Mouse (Mus musculus) stomach, postnatal 0 days (tissue): Measurements from ENCODE around the gene Actbl2. TPM values are rescaled to one million over a fixed set of nuclear protein-coding genes. Genes with fewer than 3 reads are reported as not detected.

Source experiments
- ATAC-seq: fragments of 200-750 bp; cut with Nextera tagmentation; 2 replicates; pipeline ENCODE4 v1.8.0; 2017; ENCODE audit not compliant: low FRiP score, low TSS enrichment
- DNase-seq: peaks from one replicate; pipeline ENCODE4 v3.0.0-alpha.2; 2016; ENCODE audit warnings: low spot score
- H3K27ac ChIP-seq: fragments of 300-500 bp; sonication (generic); replicated peaks from 2 replicates; pipeline ENCODE4 v1.5.1; 2014; ENCODE audit warnings: mild to moderate bottlenecking, control low read depth
- H3K27me3 ChIP-seq: fragments of 300-500 bp; sonication (generic); 2 replicates; pipeline ENCODE4 v1.6.1; 2014; ENCODE audit warnings: low read length; ENCODE audit not compliant: control insufficient read depth, insufficient read depth
- H3K36me3 ChIP-seq: fragments of 300-500 bp; sonication (generic); 2 replicates; pipeline ENCODE4 v1.6.1; 2014; ENCODE audit warnings: low read length, mixed read lengths; ENCODE audit not compliant: control insufficient read depth, insufficient read depth
- H3K4me1 ChIP-seq: fragments of 300-500 bp; sonication (generic); replicated peaks from 2 replicates; pipeline ENCODE4 v1.6.1; 2014; ENCODE audit warnings: antibody characterized with exemption; ENCODE audit not compliant: control insufficient read depth, insufficient read depth
- H3K4me2 ChIP-seq: fragments of 300-500 bp; sonication (generic); replicated peaks from 2 replicates; pipeline ENCODE4 v1.6.1; 2014; ENCODE audit warnings: low read depth, mild to moderate bottlenecking, control low read depth, moderate library complexity
- H3K4me3 ChIP-seq: fragments of 300-500 bp; sonication (generic); 2 replicates; pipeline ENCODE4 v1.5.1; 2014; ENCODE audit warnings: low read depth, low read length, control low read depth
- H3K9ac ChIP-seq: fragments of 300-500 bp; sonication (generic); 2 replicates; pipeline ENCODE4 v1.6.1; 2014; ENCODE audit warnings: mild to moderate bottlenecking, low read length, control low read depth, mixed read lengths
- H3K9me3 ChIP-seq: fragments of 300-500 bp; sonication (generic); 2 replicates; pipeline ENCODE4 v1.6.1; 2016; ENCODE audit warnings: low read length; ENCODE audit not compliant: control insufficient read depth
- CTCF ChIP-seq: IDR thresholded peaks from 2 replicates; pipeline ENCODE4 v1.5.1; 2016; ENCODE audit warnings: antibody characterized with exemption, low read depth, mild to moderate bottlenecking, moderate library complexity
- EP300 ChIP-seq: optimal IDR thresholded peaks from 2 replicates; pipeline ENCODE3; 2016; ENCODE audit warnings: antibody characterized with exemption
- WGBS: fragments of 180-500 bp; shearing (Covaris S2); extraction: QIAGEN DNeasy Blood & Tissue Kit; methylation state at CpG from one replicate; pipeline ENCODE4 v1.1.7; 2014; 5-methylcytosine and 5-hydroxymethylcytosine counted together
- polyA plus RNA-seq: library from polyadenylated mRNA; unstranded; fragments of >200 nt; fragmentation: Nextera tagmentation; extraction: Ambion mirVana; gene quantifications from 2 replicates; pipeline ENCODE4 v1.2.1, GENCODE M21; 2015

Gene Actbl2
- polyA plus RNA-seq, 1 experiment from 2014 or later, result not detected

DNA sequence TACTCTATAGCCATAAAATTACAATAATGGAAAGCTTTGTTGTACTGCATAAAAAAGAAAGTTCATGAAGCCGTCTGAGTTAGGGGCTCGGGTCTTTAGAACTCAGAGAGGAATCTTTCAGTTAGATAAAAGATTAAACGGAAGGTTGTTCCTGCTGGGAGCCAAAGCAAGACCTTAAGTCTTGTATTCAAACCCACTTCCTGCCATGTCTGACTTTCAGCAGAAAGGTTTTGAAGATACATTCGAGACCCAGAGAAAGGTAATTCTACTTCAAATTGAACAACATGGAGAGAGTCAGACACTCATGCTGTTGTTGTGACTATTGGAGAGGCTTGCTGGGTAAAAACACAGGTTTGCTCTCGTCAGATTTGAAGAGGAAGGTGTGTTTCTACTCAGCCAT, 3.0 kb upstream of the Actbl2 start:
- H3K27ac ChIP-seq, result no peak overlapping the region

DNA sequence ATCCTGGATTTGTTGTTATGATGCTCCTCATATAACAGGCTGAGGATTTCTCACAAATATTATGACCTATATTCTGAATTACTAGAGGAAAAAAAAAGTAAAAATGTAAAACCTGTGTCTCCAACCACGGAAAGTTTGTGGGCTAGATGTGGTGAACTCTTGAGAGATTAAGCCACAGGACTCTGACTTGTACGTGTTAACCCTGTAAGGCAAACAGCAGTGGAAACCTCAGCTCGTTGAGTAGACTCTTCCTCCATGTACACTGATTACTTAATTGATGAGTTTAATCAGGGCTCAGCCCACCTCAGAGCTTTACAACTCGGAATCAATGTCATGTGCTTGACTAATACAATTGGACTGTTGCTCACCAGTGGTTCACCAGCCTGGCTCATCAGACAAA, 3.2 kb downstream of the Actbl2 start:
- no peaks in the 10 kb centered on the region for H3K36me3 ChIP-seq
- no peaks in the 10 kb centered on the region for H3K9me3 ChIP-seq
- TF ChIP-seq EP300, result no peak
- no peak for TF ChIP-seq CTCF
- no peak for DNase-seq
- H3K4me2 ChIP-seq, result no peak overlapping the region
- 65% methylated on average over 4 of the region's 4 CpGs for WGBS
- H3K27ac ChIP-seq, result no peak overlapping the region
- no peak for ATAC-seq
- no peak overlapping the region for H3K9ac ChIP-seq
- H3K4me3 ChIP-seq, result no peak overlapping the region
- H3K27me3 ChIP-seq, result no peaks in the 10 kb centered on the region
- no peaks in the 10 kb centered on the region for H3K4me1 ChIP-seq

More for the DNA sequence above, 3.0 kb upstream of the Actbl2 start:
- Histone ChIP-seq H3K36me3 (no peaks in the 10 kb centered on the region), H3K4me1 (no peaks in the 10 kb centered on the region), H3K27me3 (no peaks in the 10 kb centered on the region), H3K4me2 (no peak overlapping the region), H3K9me3 (no peaks in the 10 kb centered on the region), H3K9ac (no peak overlapping the region), H3K4me3 (no peak overlapping the region)
- TF ChIP-seq EP300 (no peak), CTCF (no peak)
- WGBS, result 74% methylated on average over 5 of the region's 5 CpGs
- ATAC-seq, result no peak
- no peak for DNase-seq

DNA sequence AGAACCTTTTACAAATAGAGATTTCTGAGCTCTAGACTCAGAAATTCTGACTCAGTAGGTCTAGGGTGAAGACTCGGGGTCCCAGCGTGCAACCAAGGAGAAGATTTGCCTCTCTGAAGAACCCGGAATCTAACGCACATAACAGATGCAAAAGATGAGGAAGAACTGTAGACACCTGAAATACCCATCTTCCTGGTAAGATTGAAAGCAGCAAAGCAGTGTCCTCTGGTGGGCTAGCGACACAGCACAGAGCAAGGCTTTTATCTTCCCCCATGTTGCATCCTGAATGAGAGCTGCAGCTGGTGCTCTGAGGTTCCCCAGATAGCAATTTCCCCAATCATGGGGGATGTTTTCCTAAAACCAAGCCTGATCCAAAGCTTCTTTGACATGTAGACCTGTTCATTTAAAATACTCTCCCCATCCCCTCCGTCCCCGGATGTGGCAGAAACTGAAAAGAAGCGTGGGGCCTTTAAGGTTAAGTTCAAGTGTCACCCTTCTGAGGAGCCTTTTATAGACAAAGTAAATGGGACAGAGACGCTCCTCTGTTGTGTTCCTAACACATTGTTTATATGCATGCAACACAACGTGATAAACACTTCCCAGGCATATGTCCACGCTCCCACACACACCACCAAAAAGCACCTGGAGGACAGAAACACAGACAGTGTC, 3.7 kb downstream of the Actbl2 start:
- Histone ChIP-seq H3K9ac (no peak overlapping the region), H3K4me2 (no peak overlapping the region), H3K27ac (no peak overlapping the region), H3K9me3 (no peaks in the 10 kb centered on the region), H3K27me3 (no peaks in the 10 kb centered on the region), H3K4me1 (no peaks in the 10 kb centered on the region), H3K4me3 (no peak overlapping the region), H3K36me3 (no peaks in the 10 kb centered on the region)
- WGBS, result 84% methylated on average over 11 of the region's 11 CpGs
- DNase-seq (no peak), ATAC-seq (no peak)
- TF ChIP-seq EP300, result no peak
- TF ChIP-seq CTCF, result no peak

DNA sequence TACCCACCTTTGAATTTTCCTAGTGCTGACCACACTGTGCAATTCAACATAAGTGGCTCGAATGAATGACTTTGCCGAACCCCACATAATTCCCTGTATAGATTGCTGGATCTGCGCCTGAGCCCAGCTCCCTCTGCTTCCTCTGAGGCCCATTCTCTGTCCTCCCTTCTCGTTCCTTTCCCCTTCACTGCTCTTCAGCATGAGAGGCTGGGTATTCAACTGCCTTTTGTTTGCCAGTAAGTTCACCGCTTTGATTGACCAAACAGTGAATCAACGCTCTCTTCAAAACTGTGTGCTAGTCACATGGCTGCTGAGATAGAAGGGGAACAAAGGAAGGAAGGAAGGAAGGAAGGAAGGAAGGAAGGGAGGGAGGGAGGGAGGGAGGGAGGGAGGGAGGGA, 4.3 kb downstream of the Actbl2 start:
- 57% methylated on average over 6 of the region's 6 CpGs for WGBS
- Histone ChIP-seq H3K27ac (no peak overlapping the region), H3K36me3 (no peaks in the 10 kb centered on the region), H3K4me2 (no peak overlapping the region), H3K4me1 (no peaks in the 10 kb centered on the region), H3K9ac (no peak overlapping the region), H3K9me3 (no peaks in the 10 kb centered on the region), H3K4me3 (no peak overlapping the region), H3K27me3 (no peaks in the 10 kb centered on the region)
- DNase-seq, result no peak
- no peak for ATAC-seq
- TF ChIP-seq EP300 (no peak), CTCF (no peak)

DNA sequence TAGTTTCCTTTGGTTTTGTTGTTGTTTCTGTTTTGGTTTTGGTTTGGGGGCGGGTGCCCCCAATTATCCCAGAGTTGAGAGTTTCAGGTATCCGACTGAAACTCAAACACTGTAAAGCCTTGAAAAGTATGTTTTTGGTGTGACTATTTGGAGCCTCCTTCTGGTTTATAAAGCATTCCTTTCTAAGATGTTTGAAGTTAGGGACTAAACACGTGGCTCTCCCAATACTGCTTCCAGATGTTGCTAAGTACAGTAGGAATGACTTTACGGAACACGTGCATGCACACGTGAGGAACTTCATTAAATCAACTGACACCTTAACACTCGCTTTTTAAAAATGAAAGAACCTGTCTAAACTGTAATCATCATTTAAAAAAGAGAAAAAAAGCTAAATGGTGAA, 4.9 kb downstream of the Actbl2 start:
- Histone ChIP-seq H3K36me3 (no peaks in the 10 kb centered on the region), H3K9ac (no peak overlapping the region), H3K4me2 (no peak overlapping the region), H3K4me1 (no peaks in the 10 kb centered on the region), H3K27ac (no peak overlapping the region), H3K4me3 (no peak overlapping the region), H3K9me3 (no peaks in the 10 kb centered on the region), H3K27me3 (no peaks in the 10 kb centered on the region)
- DNase-seq (no peak), ATAC-seq (no peak)
- no peak for TF ChIP-seq CTCF
- TF ChIP-seq EP300, result no peak
- WGBS, result 56% methylated on average over 7 of the region's 7 CpGs

DNA sequence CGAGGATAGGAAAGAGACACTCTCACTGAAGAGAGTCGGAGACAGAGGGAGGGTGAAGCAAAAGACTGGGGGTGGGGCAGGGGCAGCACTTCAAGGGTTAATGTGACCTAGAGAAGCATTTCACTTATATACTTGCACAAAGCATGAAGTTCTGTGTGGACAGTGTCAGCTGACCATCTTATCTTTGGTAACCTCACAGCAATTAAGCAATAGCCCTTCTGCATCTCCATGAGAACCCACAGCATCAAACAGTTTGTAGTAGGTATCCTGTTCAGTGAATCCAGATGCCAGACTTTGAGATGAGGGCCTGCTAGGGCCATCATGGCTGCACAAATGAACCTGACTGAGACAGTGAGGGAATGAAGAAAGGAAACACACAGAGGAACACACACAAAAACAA, 8.4 kb downstream of the Actbl2 start:
- Histone ChIP-seq H3K27me3 (no peaks in the 10 kb centered on the region), H3K4me2 (no peak overlapping the region), H3K9ac (no peak overlapping the region), H3K9me3 (no peaks in the 10 kb centered on the region), H3K36me3 (no peaks in the 10 kb centered on the region), H3K4me1 (no peaks in the 10 kb centered on the region), H3K4me3 (no peak overlapping the region), H3K27ac (no peak overlapping the region)
- 85% methylated on average over 2 of the region's 2 CpGs for WGBS
- no peak for TF ChIP-seq CTCF
- TF ChIP-seq EP300, result no peak
- DNase-seq (no peak), ATAC-seq (no peak)
